Mouse (Mus musculus) stomach, embryonic 14.5 days (tissue): ENCODE measurements at regions not wholly inside any gene's neighbourhood (a gene's known extent, or its start where the extent isn't known, plus 50 kb on each side); places are given as distances from the start of the nearest gene placed in this dataset.
A peak's percentile ranks its signal among the peaks of the same experiment; 100 is the strongest.

Source experiments
- ATAC-seq: fragments of 200-750 bp; cut with Nextera tagmentation; 2 replicates; pipeline ENCODE4 v1.8.0; 2017; ENCODE audit warnings: low read depth, moderate TSS enrichment; ENCODE audit not compliant: insufficient number of reproducible peaks, insufficient read depth, low FRiP score
- H3K27ac ChIP-seq: fragments of 300-500 bp; sonication (generic); 2 replicates; pipeline ENCODE4 v1.5.1; 2014; ENCODE audit warnings: mild to moderate bottlenecking, low read length, moderate library complexity, mixed read lengths
- H3K27me3 ChIP-seq: fragments of 300-500 bp; sonication (generic); 2 replicates; pipeline ENCODE4 v1.6.1; 2014; ENCODE audit warnings: low read length, control low read depth, mixed read lengths; ENCODE audit not compliant: control insufficient read depth, insufficient read depth
- H3K36me3 ChIP-seq: fragments of 300-500 bp; sonication (generic); 2 replicates; pipeline ENCODE4 v1.6.1; 2014; ENCODE audit warnings: mild to moderate bottlenecking, control low read depth, low read length, moderate library complexity, mixed read lengths; ENCODE audit not compliant: control insufficient read depth, insufficient read depth
- H3K4me1 ChIP-seq: fragments of 300-500 bp; sonication (generic); 2 replicates; pipeline ENCODE4 v1.6.1; 2014; ENCODE audit warnings: low read length, control low read depth, mixed read lengths; ENCODE audit not compliant: control insufficient read depth, insufficient read depth
- H3K4me2 ChIP-seq: fragments of 300-500 bp; sonication (generic); replicated peaks from 2 replicates; pipeline ENCODE4 v1.6.1; 2014; ENCODE audit warnings: low read depth, low read length, control low read depth
- H3K4me3 ChIP-seq: fragments of 300-500 bp; sonication (generic); 2 replicates; pipeline ENCODE4 v1.5.1; 2014; ENCODE audit warnings: low read depth, low read length, control low read depth
- H3K9ac ChIP-seq: fragments of 300-500 bp; sonication (generic); replicated peaks from 2 replicates; pipeline ENCODE4 v1.6.1; 2014; ENCODE audit warnings: low read depth, mild to moderate bottlenecking, control low read depth, low read length, moderate library complexity, mixed read lengths
- H3K9me3 ChIP-seq: fragments of 300-500 bp; sonication (generic); 2 replicates; pipeline ENCODE4 v1.6.1; 2016; ENCODE audit warnings: low read depth, low read length, control low read depth; ENCODE audit not compliant: control insufficient read depth
- WGBS: fragments of 180-500 bp; shearing (Covaris S2); extraction: QIAGEN DNeasy Blood & Tissue Kit; methylation state at CpG from one replicate; pipeline ENCODE4 v1.1.7; 2014; 5-methylcytosine and 5-hydroxymethylcytosine counted together

DNA sequence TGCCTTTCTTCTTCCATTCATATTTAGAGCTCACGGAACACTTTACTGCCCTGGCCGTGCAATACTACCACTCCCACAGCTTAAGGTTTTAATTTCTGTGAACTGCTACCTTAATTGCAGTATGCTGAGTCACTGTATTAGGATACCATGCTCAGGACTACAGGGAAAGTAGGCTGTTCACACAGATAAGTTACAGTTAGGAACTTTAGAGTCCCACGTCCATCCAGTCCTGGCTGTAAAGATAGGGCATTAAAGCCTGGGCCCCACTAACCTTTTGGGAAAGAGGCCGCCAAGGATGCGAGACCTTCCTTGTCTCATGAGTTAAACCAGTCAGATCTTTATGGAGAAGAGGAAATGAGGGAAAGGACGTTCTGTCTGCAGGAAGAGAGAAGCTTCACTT is 574.6 kb downstream of the Stpg2 start:
- no peaks in the 10 kb centered on the region for H3K36me3 ChIP-seq

DNA sequence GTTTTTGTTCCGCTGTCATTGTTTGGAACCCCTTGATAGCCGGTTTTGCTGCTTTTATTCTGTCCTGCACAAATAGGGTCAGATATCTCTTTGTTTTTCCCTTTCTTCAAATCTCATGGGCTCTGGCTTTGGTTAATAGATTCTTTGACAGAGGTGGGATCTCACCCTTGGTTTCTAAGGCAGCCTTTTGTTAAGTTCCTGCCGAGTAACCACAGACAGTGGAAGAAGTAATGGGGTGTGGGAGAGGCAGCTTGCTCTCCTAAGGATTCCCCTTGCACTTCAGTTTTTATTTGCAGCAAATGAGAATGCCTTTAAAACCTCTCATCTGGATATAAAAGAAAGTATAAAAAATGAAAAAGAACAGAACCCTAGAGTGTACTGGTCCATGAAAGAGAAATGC is 577.9 kb downstream of the Stpg2 start:
- 71% methylated on average over 3 of the region's 3 CpGs for WGBS
- Histone ChIP-seq H3K27me3 (no peaks in the 10 kb centered on the region), H3K9me3 (no peaks in the 10 kb centered on the region), H3K4me2 (no peak overlapping the region), H3K9ac (no peak overlapping the region), H3K4me3 (no peak overlapping the region), H3K4me1 (peaks cover 7% of the 10 kb centered on the region; the same call in 1 of the 2 replicates), H3K27ac (no peak overlapping the region), H3K36me3 (no peaks in the 10 kb centered on the region)
- no peak for ATAC-seq

More for the DNA sequence above, 574.6 kb downstream of the Stpg2 start:
- Histone ChIP-seq H3K27ac (0 out of 2 replicates have a peak overlapping the region, but pooled peaks have one; percentile 21), H3K9me3 (no peaks in the 10 kb centered on the region), H3K4me1 (peaks cover 7% of the 10 kb centered on the region; the same call in 1 of the 2 replicates), H3K27me3 (no peaks in the 10 kb centered on the region), H3K4me3 (no peak overlapping the region), H3K4me2 (no peak overlapping the region), H3K9ac (no peak overlapping the region)
- 58% methylated on average over 6 of the region's 6 CpGs for WGBS
- 0 out of 2 replicates have a peak, but pooled peaks have one; percentile 10 for ATAC-seq

DNA sequence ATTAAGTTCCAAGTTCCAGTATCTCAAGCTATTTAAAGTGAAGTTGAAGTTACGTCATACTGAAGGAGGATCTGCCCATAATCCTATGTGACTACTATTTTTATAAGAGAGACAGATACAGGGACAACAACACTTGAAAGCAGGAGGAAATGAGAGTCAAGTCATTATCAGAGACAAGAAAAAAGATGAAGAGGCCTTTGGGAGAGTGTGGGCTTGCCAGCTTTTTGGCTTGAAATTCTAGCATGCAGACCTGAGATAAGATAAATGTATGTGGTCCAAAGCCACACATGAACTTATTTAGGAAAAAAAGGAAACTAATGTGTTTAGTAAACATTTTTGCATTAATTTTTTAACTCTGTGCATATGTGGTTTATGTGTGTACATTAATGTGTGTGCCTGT is 581.0 kb downstream of the Stpg2 start:
- Histone ChIP-seq H3K4me3 (no peak overlapping the region), H3K9me3 (no peaks in the 10 kb centered on the region), H3K4me1 (no peaks in the 10 kb centered on the region), H3K4me2 (no peak overlapping the region), H3K9ac (no peak overlapping the region), H3K36me3 (no peaks in the 10 kb centered on the region), H3K27me3 (no peaks in the 10 kb centered on the region), H3K27ac (no peak overlapping the region)
- WGBS, result 89% methylated on average over 1 of the region's 1 CpGs
- no peak for ATAC-seq

DNA sequence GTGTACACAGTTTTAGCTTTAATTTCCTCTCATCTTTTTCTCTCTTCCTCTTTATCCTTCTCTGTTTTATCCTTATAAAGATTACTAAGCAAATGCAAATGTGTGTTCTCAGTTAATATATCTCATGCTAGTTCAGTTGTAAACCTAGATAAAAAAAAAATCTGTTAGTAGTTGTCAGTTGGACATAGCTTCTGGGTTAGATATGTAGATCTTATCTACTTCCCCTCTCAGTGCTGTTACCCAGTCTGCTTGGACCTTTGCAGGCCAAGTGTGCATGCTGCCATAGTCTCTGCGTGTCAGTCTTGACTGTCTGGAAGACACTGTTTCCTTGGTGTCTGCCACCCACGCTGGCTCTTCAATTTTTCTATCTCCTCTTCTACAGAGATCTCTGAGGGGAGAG is 583.4 kb downstream of the Stpg2 start:
- Histone ChIP-seq H3K9ac (no peak overlapping the region), H3K4me3 (no peak overlapping the region), H3K36me3 (no peaks in the 10 kb centered on the region), H3K9me3 (no peaks in the 10 kb centered on the region), H3K27ac (no peak overlapping the region), H3K4me2 (no peak overlapping the region), H3K4me1 (no peaks in the 10 kb centered on the region), H3K27me3 (no peaks in the 10 kb centered on the region)
- 90% methylated on average over 2 of the region's 2 CpGs for WGBS
- no peak for ATAC-seq

DNA sequence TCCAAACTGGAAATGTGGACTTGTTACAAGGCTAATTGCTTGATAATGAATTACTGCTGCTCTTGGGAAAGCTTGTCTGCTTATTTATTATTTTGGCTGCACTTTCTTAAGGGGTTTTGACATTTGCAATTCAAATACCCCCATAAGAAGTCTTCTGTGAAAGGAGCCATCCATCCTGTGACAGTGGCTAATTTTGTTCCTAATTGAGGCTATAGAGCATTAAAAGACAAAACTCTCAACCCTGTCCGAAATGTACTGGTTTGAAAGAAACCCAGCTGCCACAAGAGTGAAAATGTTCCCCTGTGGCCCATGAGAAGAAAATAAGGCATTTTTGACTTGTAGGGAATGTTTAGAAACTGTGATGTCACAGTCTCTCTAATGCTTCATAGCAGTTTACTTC is 591.2 kb downstream of the Stpg2 start:
- Histone ChIP-seq H3K4me1 (no peaks in the 10 kb centered on the region), H3K27me3 (no peaks in the 10 kb centered on the region), H3K27ac (no peak overlapping the region), H3K4me2 (no peak overlapping the region), H3K36me3 (no peaks in the 10 kb centered on the region), H3K4me3 (no peak overlapping the region), H3K9ac (no peak overlapping the region), H3K9me3 (no peaks in the 10 kb centered on the region)
- no peak for ATAC-seq
- WGBS, result 96% methylated on average over 1 of the region's 1 CpGs

DNA sequence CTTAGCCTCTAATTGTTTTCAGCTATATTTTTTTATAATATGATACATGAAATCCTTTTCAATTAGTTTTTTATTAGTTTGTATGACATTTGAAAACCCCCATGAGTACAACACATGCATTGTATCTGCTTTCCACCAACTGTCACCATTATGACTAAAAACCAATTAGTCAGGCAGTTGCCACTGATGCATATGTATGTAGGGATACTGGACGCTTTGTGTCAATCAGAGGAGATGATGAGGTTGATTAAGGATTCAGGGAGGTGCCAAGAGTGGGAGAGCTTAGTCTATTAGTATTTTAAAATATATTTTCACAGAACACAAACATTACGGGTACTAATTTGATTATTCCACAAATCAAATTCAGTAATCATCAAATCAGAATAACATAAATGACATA is 593.6 kb downstream of the Stpg2 start:
- Histone ChIP-seq H3K9ac (no peak overlapping the region), H3K36me3 (no peaks in the 10 kb centered on the region), H3K27me3 (no peaks in the 10 kb centered on the region), H3K4me3 (no peak overlapping the region), H3K9me3 (no peaks in the 10 kb centered on the region), H3K4me2 (no peak overlapping the region), H3K4me1 (no peaks in the 10 kb centered on the region), H3K27ac (no peak overlapping the region)
- WGBS, result 85% methylated on average over 2 of the region's 2 CpGs
- ATAC-seq, result no peak

DNA sequence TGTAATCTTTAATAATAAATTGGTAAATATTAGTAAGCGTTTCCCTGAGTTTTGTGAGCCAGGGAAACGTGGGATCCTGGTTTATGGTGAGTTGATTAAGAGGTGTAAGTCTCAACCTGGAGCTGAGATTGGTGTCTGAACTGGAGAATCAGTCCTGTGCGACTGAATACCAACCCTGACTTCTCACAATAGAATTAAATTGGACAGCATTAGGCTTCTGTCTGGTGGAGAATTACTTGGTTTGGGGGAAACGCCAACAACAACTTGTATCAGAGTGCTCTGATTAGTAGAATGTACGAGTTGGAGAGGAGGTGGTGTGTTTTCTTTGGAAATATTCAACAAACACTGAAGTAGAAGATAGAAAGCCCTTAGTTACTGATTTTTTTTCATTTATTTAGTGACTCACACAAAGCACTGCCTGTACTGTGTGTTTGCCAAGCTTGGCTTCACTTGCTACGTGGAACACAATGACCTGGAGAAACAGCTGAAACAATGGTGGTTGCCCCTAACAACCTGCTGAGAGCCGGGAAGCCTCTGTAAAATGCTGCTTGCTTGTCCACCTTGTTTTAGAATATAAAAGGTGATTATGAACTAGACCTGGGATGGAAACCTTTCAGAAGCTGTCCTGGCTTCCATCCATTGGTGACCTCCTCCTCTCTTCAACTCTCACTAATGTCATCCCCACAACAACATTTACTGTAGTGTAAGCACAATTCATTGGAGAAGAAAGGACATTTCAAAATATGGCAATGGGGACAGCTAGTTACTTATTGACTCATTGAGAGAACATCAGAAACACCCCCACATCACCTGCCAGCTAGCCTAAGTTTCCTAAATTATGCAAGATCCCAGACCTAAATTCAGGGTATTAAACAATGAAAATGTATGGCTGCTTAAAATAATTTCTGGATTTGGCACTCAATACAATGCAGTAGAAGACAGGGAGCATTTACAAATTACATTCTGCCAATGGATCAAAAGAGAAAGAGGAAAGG is 597.5 kb downstream of the Stpg2 start:
- no peaks in the 10 kb centered on the region for H3K27me3 ChIP-seq
- H3K4me3 ChIP-seq, result no peak overlapping the region
- ATAC-seq, result peak; percentile 69; the same call in 1 of the 2 replicates
- no peak overlapping the region for H3K9ac ChIP-seq
- H3K9me3 ChIP-seq, result no peaks in the 10 kb centered on the region
- no peak overlapping the region for H3K4me2 ChIP-seq
- H3K4me1 ChIP-seq, result no peaks in the 10 kb centered on the region
- no peaks in the 10 kb centered on the region for H3K36me3 ChIP-seq
- H3K27ac ChIP-seq, result no peak overlapping the region
- WGBS, result 58% methylated on average over 7 of the region's 7 CpGs

DNA sequence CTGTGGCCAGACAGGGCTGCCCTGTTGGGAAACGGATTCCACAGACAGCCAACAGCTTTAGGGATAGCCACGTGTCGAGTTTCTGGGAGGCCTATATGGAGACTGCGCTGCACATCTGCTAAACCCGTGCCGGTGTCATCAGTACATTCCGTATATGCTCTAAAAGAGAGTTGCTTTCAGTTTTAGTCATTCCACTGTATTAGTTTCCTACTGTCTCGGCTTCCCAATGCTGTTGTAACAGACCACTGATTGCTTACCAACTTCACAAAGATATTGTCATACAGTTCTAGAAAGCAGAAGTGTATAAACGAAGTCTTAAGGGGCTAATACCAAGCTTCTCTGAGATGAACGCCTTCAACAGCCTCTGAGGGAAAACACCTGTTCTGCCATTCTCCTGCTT is 622.5 kb downstream of the Stpg2 start:
- H3K36me3 ChIP-seq, result no peaks in the 10 kb centered on the region
- no peaks in the 10 kb centered on the region for H3K4me1 ChIP-seq
- H3K27ac ChIP-seq, result no peak overlapping the region
- no peak overlapping the region for H3K4me2 ChIP-seq
- H3K9ac ChIP-seq, result no peak overlapping the region
- no peak overlapping the region for H3K4me3 ChIP-seq
- WGBS, result 57% methylated on average over 10 of the region's 10 CpGs
- no peak for ATAC-seq
- H3K27me3 ChIP-seq, result no peaks in the 10 kb centered on the region
- no peaks in the 10 kb centered on the region for H3K9me3 ChIP-seq
